Mouse (Mus musculus) ES-E14 (cell line): ENCODE data around the gene Krtap9-5.

Source experiments
- CHD2 ChIP-seq: IDR thresholded peaks from 2 replicates; pipeline ENCODE4 v1.6.1; 2014; ENCODE audit warnings: mild to moderate bottlenecking, low read depth, low read length, inconsistent platforms
- MAFK ChIP-seq: IDR thresholded peaks from 2 replicates; pipeline ENCODE4 v1.6.1; 2014; ENCODE audit warnings: mild to moderate bottlenecking, low read depth, low read length, inconsistent platforms; ENCODE audit not compliant: insufficient read depth
- ZC3H11A ChIP-seq: IDR thresholded peaks from 2 replicates; pipeline ENCODE4 v1.6.1; 2012; ENCODE audit warnings: low read depth, mild to moderate bottlenecking, inconsistent platforms, low read length, borderline replicate concordance
- ZNF384 ChIP-seq: IDR thresholded peaks from 2 replicates; pipeline ENCODE4 v1.6.1; 2012; ENCODE audit warnings: low read depth, low read length, inconsistent platforms

DNA sequence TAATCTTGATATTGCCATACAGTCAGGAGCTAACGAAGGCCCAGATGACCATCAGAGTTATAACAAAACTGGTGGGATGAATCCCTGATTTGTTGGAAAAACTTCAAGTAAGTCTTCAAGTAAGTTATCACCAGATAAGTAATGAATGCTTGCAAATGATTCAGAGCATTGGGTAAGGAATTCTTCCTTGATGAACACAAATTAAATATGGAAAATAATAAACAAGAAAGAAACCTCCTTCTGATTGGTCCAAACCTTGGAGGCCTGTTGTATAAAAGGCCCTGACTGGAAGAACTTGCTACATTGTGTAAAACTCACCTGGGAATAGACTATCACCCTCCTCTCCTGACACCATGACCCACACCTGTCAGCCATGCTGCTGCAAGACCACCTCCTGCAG lies 12.3 kb upstream of the Krtap9-5 start, which contains the start of gene Krtap31-2:
- TF ChIP-seq ZNF384 (no peak), MAFK (no peak), ZC3H11A (no peak), CHD2 (no peak)
